Comparison of ENCODE assay signal across 9 mouse cellular contexts in genomic region chr9:61697959-61698358, GRCm38 (mm10).
DNase-seq lines count a peak whose midpoint lies in the region; ATAC-seq and TF ChIP-seq lines count a peak whose summit lies in the region.
"Had no signal": no experiment of that assay in that cellular context is flagged by ENCODE, and none has a peak within 500 bp of the region (broad histone marks: within the 10 kb centered on the region; RNA-seq: fewer than 3 reads in every experiment).

No protein-coding gene starts in this region.

- peak; percentile 72 for DNase-seq in ovary, postnatal 14 days (ENCODE audit: low spot score)
- no peak for DNase-seq in ovary, adult 18-20 months (ENCODE audit: low spot score)
- peak; percentile 30 to 59 for DNase-seq in adrenal gland, postnatal 4 days (ENCODE audit: low spot score in 2 of 2)
- DNase-seq in hindlimb bud, embryonic 11.5 days (ENCODE audit: extremely low spot score, low read depth, low spot score), result peak; percentile 83
- peak; percentile 87 for DNase-seq in retina, embryonic 14.5 days (ENCODE audit: low spot score)
- DNase-seq in urinary bladder, postnatal 25 days (ENCODE audit: low spot score), result peak; percentile 76

- 0 out of 2 replicates have a peak, but pooled peaks have one; percentile 20 for ATAC-seq in limb, embryonic 12.5 days (ENCODE audit: insufficient number of reproducible peaks, insufficient read depth, low FRiP score, low TSS enrichment, low read depth)

- H3K27me3 ChIP-seq in limb, embryonic 12.5 days, result peaks cover 17% of the 10 kb centered on the region

- H3K4me3 ChIP-seq in embryonic fibroblast, embryonic 13.5 days (ENCODE audit: insufficient read depth, low read length), result no peak overlapping the region
- H3K4me3 ChIP-seq in limb, embryonic 12.5 days (replicated peaks), result no peak overlapping the region
- H3K4me3 ChIP-seq: heart, embryonic 13.5 days had no signal

- TF ChIP-seq CTCF in embryonic fibroblast, embryonic 13.5 days (IDR thresholded peaks at IDR 0.05; ENCODE audit: borderline replicate concordance, insufficient read depth, low read length), result peak; percentile 81

- TF ChIP-seq POLR2A in embryonic fibroblast, embryonic 13.5 days (IDR thresholded peaks at IDR 0.05; ENCODE audit: low read depth, low read length), result no peak

- no peaks in the 10 kb centered on the region for H3K9me3 ChIP-seq in limb, embryonic 12.5 days
- H3K9me3 ChIP-seq: heart, embryonic 13.5 days had no signal

- no peak overlapping the region for H3K27ac ChIP-seq in embryonic fibroblast, embryonic 13.5 days (ENCODE audit: insufficient read depth, low read length)
- peak overlapping the region; percentile 18; the same call in 1 of the 2 replicates for H3K27ac ChIP-seq in limb, embryonic 12.5 days
- H3K27ac ChIP-seq: heart, embryonic 13.5 days had no signal

- 6% methylated on average over 11 of the region's 11 CpGs for WGBS in limb, embryonic 12.5 days

- H3K4me2 ChIP-seq in limb, embryonic 12.5 days, result 0 out of 2 replicates have a peak overlapping the region, but pooled peaks have one; percentile 13
- H3K4me2 ChIP-seq: heart, embryonic 13.5 days had no signal

- no peaks in the 10 kb centered on the region for H3K36me3 ChIP-seq in limb, embryonic 12.5 days
- H3K36me3 ChIP-seq: heart, embryonic 13.5 days had no signal

- H3K4me1 ChIP-seq in embryonic fibroblast, embryonic 13.5 days (ENCODE audit: control insufficient read depth, insufficient read depth, low read length), result 0 out of 2 replicates have a peak, but pooled peaks cover 7% of the 10 kb centered on the region
- peaks cover 47% of the 10 kb centered on the region for H3K4me1 ChIP-seq in limb, embryonic 12.5 days (replicated peaks)

- H3K9ac ChIP-seq in limb, embryonic 12.5 days (replicated peaks), result no peak overlapping the region
- H3K9ac ChIP-seq: heart, embryonic 13.5 days had no signal
